Mouse (Mus musculus): ENCODE results near the gene Zbp1. TPM values are rescaled to one million over a fixed set of nuclear protein-coding genes. Genes with fewer than 3 reads are reported as not detected.

Gene Zbp1
- polyA plus RNA-seq, 1 experiment from 2014 or later, result not detected

DNA sequence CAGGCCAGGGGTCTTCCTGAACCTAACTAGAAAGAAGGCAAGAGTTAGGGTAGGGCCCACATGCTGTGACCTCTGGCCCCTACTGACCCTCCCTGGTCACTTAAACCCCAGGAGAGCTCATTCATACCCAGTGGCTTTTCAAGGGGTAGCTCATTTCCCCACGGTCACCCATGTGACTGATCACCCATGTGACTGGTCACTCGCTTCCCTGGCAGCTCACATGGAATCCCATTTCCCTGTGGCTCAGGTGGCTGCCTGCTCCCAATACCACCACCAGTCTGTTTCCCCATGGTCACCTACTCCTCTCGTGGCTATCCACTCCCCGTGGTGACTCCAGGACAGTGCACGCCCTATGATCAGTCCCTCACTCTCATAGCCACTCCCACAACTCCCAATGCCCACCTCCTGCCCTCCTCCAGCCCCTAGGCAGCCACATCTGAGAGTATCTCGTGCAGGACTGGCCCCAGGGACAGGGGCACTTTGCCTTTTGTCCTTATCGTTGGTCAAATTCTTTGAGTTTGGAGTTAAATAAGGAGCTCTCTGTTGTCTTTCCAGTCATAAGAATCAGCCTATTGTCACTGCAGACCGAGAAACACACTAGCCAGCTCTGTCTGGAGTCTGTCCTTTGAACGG is 39.9 kb upstream of the Zbp1 start:
- ATAC-seq (ENCODE audit: insufficient read depth, low FRiP score, low TSS enrichment), result no peak
- Histone ChIP-seq H3K27ac (ENCODE audit: low read depth, low read length) (0 out of 2 replicates have a peak overlapping the region, but pooled peaks have one; percentile 29), H3K4me2 (ENCODE audit: low read depth) (no peak overlapping the region)

DNA sequence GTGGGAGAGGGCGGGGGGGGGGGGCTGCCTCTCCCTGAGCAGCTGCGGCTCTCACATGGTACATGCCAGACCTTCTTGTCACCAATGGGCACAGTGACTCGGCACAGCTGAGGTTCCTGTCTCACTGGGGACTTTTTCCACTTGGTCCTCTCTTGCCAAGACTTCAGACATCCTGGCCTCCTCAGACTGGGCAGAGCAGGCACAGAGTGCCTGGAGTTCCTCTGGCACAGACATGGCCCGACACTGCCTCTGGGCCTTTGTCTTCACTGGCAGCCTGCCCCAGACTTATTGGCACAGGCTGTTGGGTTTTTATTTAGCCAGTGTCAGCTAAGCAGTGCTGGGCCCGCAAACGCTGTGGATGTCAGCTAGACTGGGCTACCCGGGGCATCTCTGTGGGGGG is 38.9 kb upstream of the Zbp1 start:
- Histone ChIP-seq H3K27ac (ENCODE audit: low read depth, low read length) (peak overlapping the region; percentile 42; the same call in 1 of the 2 replicates), H3K9ac (ENCODE audit: low read length) (peak overlapping the region; percentile 28; the same call in 1 of the 2 replicates), H3K4me1 (ENCODE audit: control insufficient read depth, insufficient read depth, low read length) (peaks cover 94% of the 10 kb centered on the region), H3K4me2 (ENCODE audit: low read depth) (no peak overlapping the region), H3K4me3 (ENCODE audit: low read depth, low read length) (no peak overlapping the region), H3K36me3 (ENCODE audit: control insufficient read depth, insufficient read depth, low read length) (no peaks in the 10 kb centered on the region), H3K27me3 (ENCODE audit: control insufficient read depth, insufficient read depth, low read length) (no peaks in the 10 kb centered on the region), H3K9me3 (ENCODE audit: control insufficient read depth, low read length) (no peaks in the 10 kb centered on the region)
- WGBS, result 43% methylated on average over 6 of the region's 7 CpGs
- no peak for ATAC-seq (ENCODE audit: insufficient read depth, low FRiP score, low TSS enrichment)
- DNase-seq (ENCODE audit: low spot score), result no peak

More for the DNA sequence above, 39.9 kb upstream of the Zbp1 start:
- WGBS, result 14% methylated on average over 9 of the region's 9 CpGs
- peaks cover 86% of the 10 kb centered on the region for H3K4me1 ChIP-seq (ENCODE audit: control insufficient read depth, insufficient read depth, low read length)
- no peaks in the 10 kb centered on the region for H3K36me3 ChIP-seq (ENCODE audit: control insufficient read depth, insufficient read depth, low read length)
- H3K9me3 ChIP-seq (ENCODE audit: control insufficient read depth, low read length), result no peaks in the 10 kb centered on the region
- 0 out of 2 replicates have a peak overlapping the region, but pooled peaks have one; percentile 4 for H3K9ac ChIP-seq (ENCODE audit: low read length)
- no peak overlapping the region for H3K4me3 ChIP-seq (ENCODE audit: low read depth, low read length)
- DNase-seq (ENCODE audit: low spot score), result no peak
- no peaks in the 10 kb centered on the region for H3K27me3 ChIP-seq (ENCODE audit: control insufficient read depth, insufficient read depth, low read length)

DNA sequence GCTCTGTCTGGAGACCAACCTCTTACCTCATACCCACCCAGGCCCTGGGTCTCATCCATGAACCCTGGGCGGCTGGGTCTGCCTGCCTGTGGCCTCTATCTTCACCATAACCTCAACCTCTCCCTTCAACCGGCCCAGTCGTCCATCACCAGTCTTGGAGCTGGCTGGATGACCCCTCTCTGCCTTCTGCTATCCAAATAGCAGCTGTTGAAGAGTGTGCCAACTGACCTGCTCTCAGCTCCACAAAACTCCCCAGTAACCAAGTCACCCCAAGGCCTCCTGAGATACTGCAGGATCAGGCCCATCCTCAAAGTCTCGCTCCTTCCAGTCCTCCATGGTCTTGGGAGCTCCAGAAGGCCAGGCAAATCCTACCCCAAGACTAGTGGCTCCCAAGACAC is 37.8 kb upstream of the Zbp1 start:
- no peak for ATAC-seq (ENCODE audit: insufficient read depth, low FRiP score, low TSS enrichment)
- Histone ChIP-seq H3K4me3 (ENCODE audit: low read depth, low read length) (no peak overlapping the region), H3K27ac (ENCODE audit: low read depth, low read length) (0 out of 2 replicates have a peak overlapping the region, but pooled peaks have one; percentile 20), H3K27me3 (ENCODE audit: control insufficient read depth, insufficient read depth, low read length) (no peaks in the 10 kb centered on the region), H3K9ac (ENCODE audit: low read length) (no peak overlapping the region), H3K4me1 (ENCODE audit: control insufficient read depth, insufficient read depth, low read length) (peaks cover 95% of the 10 kb centered on the region), H3K9me3 (ENCODE audit: control insufficient read depth, low read length) (no peaks in the 10 kb centered on the region), H3K36me3 (ENCODE audit: control insufficient read depth, insufficient read depth, low read length) (no peaks in the 10 kb centered on the region), H3K4me2 (ENCODE audit: low read depth) (no peak overlapping the region)
- 73% methylated on average over 4 of the region's 4 CpGs for WGBS
- no peak for DNase-seq (ENCODE audit: low spot score)

GRCm38 (mm10) chr2:173255810-173256551 is 37.3 kb upstream of the Zbp1 start:
- Histone ChIP-seq H3K4me1 (ENCODE audit: control insufficient read depth, insufficient read depth, low read length) (peaks cover 95% of the 10 kb centered on the region), H3K4me3 (ENCODE audit: low read depth, low read length) (no peak overlapping the region), H3K36me3 (ENCODE audit: control insufficient read depth, insufficient read depth, low read length) (no peaks in the 10 kb centered on the region), H3K9me3 (ENCODE audit: control insufficient read depth, low read length) (no peaks in the 10 kb centered on the region), H3K4me2 (ENCODE audit: low read depth) (no peak overlapping the region), H3K9ac (ENCODE audit: low read length) (peak overlapping the region; percentile 10; the same call in 1 of the 2 replicates), H3K27ac (ENCODE audit: low read depth, low read length) (peak overlapping the region; percentile 79), H3K27me3 (ENCODE audit: control insufficient read depth, insufficient read depth, low read length) (no peaks in the 10 kb centered on the region)
- DNase-seq (ENCODE audit: low spot score) (no peak), ATAC-seq (ENCODE audit: insufficient read depth, low FRiP score, low TSS enrichment) (no peak)
- 74% methylated on average over 7 of the region's 7 CpGs for WGBS

DNA sequence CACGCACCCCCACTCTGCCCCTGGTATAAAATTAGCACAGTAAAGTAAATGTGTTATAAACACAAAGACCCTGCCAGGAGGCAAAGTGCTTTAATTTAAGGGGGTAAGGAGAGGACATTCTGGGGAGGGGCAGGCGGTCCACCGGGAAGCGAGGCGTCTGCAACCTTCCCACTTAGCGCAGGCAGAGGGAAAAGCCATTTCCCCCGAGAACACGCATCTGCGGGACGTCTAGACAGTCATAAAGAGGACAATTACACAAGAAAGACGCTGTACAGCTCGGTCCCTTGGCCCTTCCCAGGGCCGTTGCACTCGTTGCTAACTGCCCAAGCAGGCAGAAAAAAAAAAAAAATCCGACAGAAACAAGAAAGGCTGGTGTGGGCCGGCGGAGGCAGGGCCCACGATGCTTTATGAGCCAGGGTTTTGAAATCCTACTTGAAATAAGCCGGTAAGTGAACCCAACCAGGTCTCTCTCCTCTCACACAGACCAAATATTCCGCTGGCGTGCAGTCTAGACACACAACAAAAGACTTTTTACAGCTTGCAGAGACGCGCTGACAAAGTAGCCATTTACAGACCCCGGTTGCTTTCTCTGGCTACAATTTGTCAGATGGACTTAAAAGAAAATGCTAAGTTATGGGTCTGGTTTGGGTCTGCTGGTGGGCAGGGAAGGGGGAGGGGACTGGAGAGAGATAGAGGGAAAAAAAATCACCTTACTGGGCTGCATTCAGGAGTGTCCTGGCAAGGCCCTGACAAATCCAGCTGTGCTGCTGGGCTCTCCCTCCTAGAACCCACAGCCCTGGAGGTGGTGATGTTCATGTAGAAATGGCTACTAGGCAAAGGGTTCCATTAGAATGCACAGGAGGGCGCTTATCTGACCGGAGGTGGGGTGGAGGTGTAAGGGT is 35.3 kb upstream of the Zbp1 start:
- H3K9ac ChIP-seq (ENCODE audit: low read length), result peak overlapping the region; percentile 41

GRCm38 (mm10) chr2:173251675-173252074 is 33.0 kb upstream of the Zbp1 start:
- Histone ChIP-seq H3K27ac (ENCODE audit: low read depth, low read length) (no peak overlapping the region; the same call in 1 of the 2 replicates), H3K4me3 (ENCODE audit: low read depth, low read length) (no peak overlapping the region), H3K4me2 (ENCODE audit: low read depth) (no peak overlapping the region), H3K9me3 (ENCODE audit: control insufficient read depth, low read length) (no peaks in the 10 kb centered on the region), H3K36me3 (ENCODE audit: control insufficient read depth, insufficient read depth, low read length) (0 out of 2 replicates have a peak, but pooled peaks cover 2% of the 10 kb centered on the region), H3K4me1 (ENCODE audit: control insufficient read depth, insufficient read depth, low read length) (peaks cover 87% of the 10 kb centered on the region), H3K27me3 (ENCODE audit: control insufficient read depth, insufficient read depth, low read length) (no peaks in the 10 kb centered on the region), H3K9ac (ENCODE audit: low read length) (0 out of 2 replicates have a peak overlapping the region, but pooled peaks have one; percentile 18)
- ATAC-seq (ENCODE audit: insufficient read depth, low FRiP score, low TSS enrichment) (no peak), DNase-seq (ENCODE audit: low spot score) (no peak)
- WGBS, result 72% methylated on average over 9 of the region's 9 CpGs

More for the DNA sequence above, 35.3 kb upstream of the Zbp1 start:
- Histone ChIP-seq H3K4me1 (ENCODE audit: control insufficient read depth, insufficient read depth, low read length) (peaks cover 93% of the 10 kb centered on the region), H3K27ac (ENCODE audit: low read depth, low read length) (peak overlapping the region; percentile 96), H3K4me2 (ENCODE audit: low read depth) (peak overlapping the region; percentile 19), H3K27me3 (ENCODE audit: control insufficient read depth, insufficient read depth, low read length) (no peaks in the 10 kb centered on the region), H3K9me3 (ENCODE audit: control insufficient read depth, low read length) (no peaks in the 10 kb centered on the region), H3K4me3 (ENCODE audit: low read depth, low read length) (0 out of 2 replicates have a peak overlapping the region, but pooled peaks have one; percentile 1), H3K36me3 (ENCODE audit: control insufficient read depth, insufficient read depth, low read length) (0 out of 2 replicates have a peak, but pooled peaks cover 2% of the 10 kb centered on the region)
- WGBS, result 9% methylated on average over 26 of the region's 26 CpGs
- ATAC-seq (ENCODE audit: insufficient read depth, low FRiP score, low TSS enrichment), result peak; percentile 77
- peak; percentile 81 for DNase-seq (ENCODE audit: low spot score)

- peaks cover 83% of the 10 kb centered on the region for H3K4me1 ChIP-seq (ENCODE audit: control insufficient read depth, insufficient read depth, low read length)
- 56% methylated on average over 7 of the region's 7 CpGs for WGBS
- 0 out of 2 replicates have a peak overlapping the region, but pooled peaks have one; percentile 18 for H3K9ac ChIP-seq (ENCODE audit: low read length)
These were observed 32.4 kb upstream of the Zbp1 start for GRCm38 (mm10) chr2:173251133-173251532.

GRCm38 (mm10) chr2:173250411-173250810 is 31.7 kb upstream of the Zbp1 start:
- Histone ChIP-seq H3K9ac (ENCODE audit: low read length) (no peak overlapping the region; the same call in 1 of the 2 replicates), H3K4me2 (ENCODE audit: low read depth) (no peak overlapping the region), H3K4me1 (ENCODE audit: control insufficient read depth, insufficient read depth, low read length) (peaks cover 78% of the 10 kb centered on the region), H3K9me3 (ENCODE audit: control insufficient read depth, low read length) (no peaks in the 10 kb centered on the region), H3K27me3 (ENCODE audit: control insufficient read depth, insufficient read depth, low read length) (no peaks in the 10 kb centered on the region), H3K27ac (ENCODE audit: low read depth, low read length) (no peak overlapping the region), H3K4me3 (ENCODE audit: low read depth, low read length) (no peak overlapping the region), H3K36me3 (ENCODE audit: control insufficient read depth, insufficient read depth, low read length) (0 out of 2 replicates have a peak, but pooled peaks cover 2% of the 10 kb centered on the region)
- no peak for ATAC-seq (ENCODE audit: insufficient read depth, low FRiP score, low TSS enrichment)
- DNase-seq (ENCODE audit: low spot score), result no peak
- 13% methylated on average over 2 of the region's 2 CpGs for WGBS

More at GRCm38 (mm10) chr2:173251133-173251532, 32.4 kb upstream of the Zbp1 start:
- DNase-seq (ENCODE audit: low spot score), result no peak
- Histone ChIP-seq H3K4me3 (ENCODE audit: low read depth, low read length) (no peak overlapping the region), H3K36me3 (ENCODE audit: control insufficient read depth, insufficient read depth, low read length) (0 out of 2 replicates have a peak, but pooled peaks cover 2% of the 10 kb centered on the region), H3K4me2 (ENCODE audit: low read depth) (no peak overlapping the region), H3K27ac (ENCODE audit: low read depth, low read length) (no peak overlapping the region; the same call in 1 of the 2 replicates), H3K27me3 (ENCODE audit: control insufficient read depth, insufficient read depth, low read length) (no peaks in the 10 kb centered on the region), H3K9me3 (ENCODE audit: control insufficient read depth, low read length) (no peaks in the 10 kb centered on the region)
- ATAC-seq (ENCODE audit: insufficient read depth, low FRiP score, low TSS enrichment), result no peak

Measured in neural tube, embryonic 11.5 days (tissue).